Mouse (Mus musculus): ENCODE data around the gene Lamb3.

Gene Lamb3

DNA sequence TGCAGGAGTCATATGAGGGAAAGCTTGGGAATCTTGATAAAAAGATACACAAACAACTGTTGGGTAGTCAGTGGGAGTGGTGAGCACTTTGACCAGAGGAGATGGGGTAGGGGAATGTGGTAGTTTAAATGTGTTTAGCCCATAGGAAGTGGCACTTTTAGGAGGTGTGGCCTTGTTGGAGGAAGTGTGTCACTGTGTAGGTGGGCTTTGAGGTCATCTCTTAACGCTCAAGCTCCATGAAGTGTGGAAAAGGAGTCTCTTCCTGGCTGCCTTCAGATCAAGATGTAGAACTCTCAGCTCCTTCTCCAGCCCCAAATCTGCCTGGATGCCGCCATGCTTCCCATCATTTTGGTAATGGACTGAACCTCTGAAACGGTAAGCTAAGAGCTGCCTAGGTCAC, at the start of gene Lamb3:
TSS of gene Lamb3 (plus strand) at position 197 of the 400 bp plus-strand sequence.
- no peak for DNase-seq (ENCODE audit: low spot score in 2 of 2)

DNA sequence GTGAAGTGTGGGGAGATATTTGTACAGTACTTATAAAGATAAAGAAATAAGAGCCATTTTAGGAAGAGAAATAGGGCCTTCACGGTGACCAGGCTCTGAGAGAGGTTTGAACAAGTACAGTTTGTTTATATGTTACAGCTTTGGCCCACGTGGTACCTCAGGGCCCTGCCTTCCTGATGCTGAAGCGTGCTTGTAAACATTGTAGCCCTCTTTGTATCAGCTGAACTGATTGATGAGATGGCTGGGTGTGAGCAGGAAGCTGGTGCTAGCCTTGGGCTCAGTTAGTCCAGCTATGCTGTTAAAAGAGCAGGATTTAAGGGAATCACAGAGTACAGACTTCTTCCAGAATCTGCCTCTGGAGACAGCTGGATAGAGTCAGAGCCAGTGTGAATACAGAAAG, 48.3 kb upstream of the Lamb3 start:
- no peak for DNase-seq (ENCODE audit: low spot score in 2 of 2)

DNA sequence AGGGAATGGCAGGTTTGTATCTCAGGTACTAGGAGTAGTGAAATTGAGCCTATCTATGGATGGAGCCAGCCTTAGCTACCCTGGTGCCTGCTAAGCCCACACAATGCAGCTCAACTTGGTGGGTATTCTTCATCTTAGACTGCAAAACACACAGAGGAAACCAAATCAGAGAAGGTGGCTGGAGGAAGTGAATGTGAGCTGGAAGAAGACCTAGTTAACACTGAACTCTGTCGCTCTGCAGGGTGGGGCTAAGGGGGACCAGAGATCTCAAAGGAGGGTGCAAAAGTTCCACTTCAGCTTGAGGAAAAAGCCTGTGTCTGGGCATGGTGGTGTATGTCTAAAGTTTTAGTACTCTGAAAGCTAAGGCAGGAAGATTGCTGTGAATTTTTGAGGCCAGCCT, 47.9 kb upstream of the Lamb3 start:
- DNase-seq (ENCODE audit: low spot score in 2 of 2) = no peak

DNA sequence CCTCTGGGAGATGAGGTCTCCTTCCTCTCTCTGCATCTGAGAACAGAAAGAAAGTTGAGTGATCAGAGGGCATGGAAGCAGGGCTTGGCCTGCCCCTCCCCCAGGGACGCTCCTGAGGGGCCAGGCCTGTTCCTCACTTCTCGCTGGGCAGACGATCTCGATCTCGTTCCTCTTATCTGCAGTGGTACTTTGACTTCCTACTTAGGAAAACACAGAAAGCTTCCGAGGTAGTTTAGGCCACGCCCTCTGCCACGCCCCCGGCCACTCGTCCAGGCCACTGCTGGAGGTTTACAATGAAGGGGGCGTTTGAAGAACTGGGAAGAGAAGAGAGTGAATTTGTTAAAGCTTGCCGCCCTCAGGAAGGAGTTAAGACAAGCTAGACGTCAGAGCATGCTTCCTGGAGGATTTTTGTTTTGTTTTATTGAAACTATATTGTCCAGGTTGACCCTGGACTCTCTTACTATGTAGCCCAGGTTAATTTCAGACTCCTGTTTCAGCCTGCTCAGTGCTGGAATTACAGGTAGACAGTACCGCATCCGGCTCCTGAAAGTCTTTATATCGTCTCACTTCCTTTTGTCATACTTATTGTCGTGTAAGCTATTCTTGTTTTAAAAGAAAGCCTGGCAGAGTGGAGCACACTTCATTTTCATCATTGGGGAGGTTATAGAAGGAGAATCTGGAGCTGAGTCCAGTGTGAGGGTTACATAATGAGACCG, 47.0 kb upstream of the Lamb3 start:
- no peak for DNase-seq (ENCODE audit: low spot score in 2 of 2)

DNA sequence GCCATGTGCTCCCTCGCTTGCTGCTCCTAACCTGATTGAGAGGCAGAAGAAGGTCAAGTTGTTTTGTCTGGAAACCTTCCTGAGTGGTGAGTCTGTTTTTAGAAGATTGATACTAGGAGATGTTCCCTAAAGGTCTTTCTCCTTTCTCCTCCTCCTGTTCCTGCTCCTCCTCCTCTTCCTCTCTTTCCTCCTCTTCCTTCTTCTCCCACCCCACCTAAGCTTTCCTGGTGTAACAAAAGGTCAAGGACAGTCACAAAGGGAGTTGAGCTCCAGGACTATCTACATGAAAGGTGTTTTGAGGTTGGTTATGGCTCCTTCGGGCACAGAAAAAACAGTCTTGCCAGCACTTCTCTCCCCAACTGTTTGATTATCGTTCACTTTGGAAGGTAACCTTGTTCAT, 39.8 kb upstream of the Lamb3 start, which contains the start of gene A130010J15Rik:
TSS of gene A130010J15Rik (plus strand) at position 301 of the 400 bp plus-strand sequence.
- no peak for DNase-seq (ENCODE audit: low spot score in 2 of 2)

DNA sequence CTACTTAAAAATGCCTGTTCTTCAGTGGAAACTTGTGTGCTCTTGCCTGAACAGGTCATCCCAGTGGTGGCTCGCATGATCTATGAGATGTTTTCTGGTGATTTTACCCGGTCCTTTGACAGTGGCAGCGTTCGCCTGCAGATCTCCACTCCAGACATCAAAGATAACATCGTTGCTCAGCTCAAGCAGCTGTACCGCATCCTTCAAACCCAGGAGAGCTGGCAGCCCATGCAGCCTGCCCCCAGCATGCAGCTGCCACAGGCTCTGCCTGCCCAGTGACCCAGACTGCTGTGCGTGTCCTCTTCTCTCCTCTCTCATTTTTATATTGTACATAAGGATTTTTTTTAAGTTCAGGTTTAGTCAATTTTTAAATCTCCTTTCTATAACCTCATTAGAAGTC, 38.3 kb upstream of the Lamb3 start:
- no peak for DNase-seq (ENCODE audit: low spot score in 2 of 2)

DNA sequence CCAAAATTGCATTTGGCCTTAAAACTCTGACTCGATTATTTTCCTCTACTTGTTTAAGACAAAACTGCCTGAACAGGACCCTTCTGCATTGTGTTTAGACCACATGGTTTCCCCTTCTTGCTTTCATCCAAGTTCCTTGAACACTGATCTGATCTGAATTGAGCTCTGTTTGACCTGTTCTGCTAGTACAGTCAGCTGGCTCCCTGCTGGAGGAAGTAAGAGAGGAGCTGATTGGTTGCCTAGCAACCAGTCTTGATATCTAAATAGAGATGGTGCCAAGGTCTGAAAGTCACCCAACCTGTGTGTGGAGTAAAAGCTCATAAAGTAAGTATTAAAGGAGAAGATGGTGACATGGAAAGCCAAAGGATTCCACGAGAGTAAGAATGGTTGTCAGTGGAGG, 37.6 kb upstream of the Lamb3 start:
- DNase-seq (ENCODE audit: low spot score in 2 of 2) = no peak

DNA sequence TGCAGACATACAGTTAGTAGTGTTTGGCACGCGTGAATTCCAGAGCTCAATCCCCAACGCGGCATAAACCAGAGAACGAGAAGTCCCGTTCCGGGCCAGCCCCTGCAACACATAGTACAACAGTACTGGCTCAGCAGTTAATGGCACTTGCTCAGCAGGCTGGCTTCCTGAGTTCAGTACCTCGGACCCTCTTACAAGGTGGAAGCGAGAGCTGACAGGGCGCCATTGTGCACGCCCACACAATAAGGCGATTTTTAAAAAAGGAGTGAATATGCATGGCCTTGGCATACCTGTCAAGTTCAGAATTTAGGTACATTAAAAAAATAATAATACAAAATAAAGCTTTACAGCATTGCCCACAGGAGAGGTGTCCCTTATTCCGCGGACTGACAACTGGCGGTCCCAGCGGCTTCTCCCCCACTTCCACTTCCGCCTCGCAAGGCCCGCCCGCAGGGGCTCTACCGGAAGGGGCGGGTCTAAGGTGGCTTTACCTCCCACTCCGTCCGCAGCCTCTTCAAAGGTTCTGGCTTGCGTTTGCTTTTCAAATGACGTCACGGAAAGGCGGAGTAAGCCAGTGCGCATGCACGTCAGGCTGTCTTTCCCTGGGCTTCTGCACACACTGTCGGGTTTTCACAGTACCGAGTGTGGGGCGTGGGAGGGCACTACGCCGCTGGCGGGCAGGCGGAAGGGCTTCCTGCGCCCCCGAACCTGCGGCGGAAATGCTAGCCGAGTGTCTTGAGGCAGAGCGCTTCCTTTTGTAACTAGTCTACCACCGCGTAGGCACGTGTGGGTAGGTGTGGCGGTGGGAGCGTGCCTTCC, 34.3 kb upstream of the Lamb3 start:
- DNase-seq (ENCODE audit: low spot score in 2 of 2) = peak; percentile 73 to 89

DNA sequence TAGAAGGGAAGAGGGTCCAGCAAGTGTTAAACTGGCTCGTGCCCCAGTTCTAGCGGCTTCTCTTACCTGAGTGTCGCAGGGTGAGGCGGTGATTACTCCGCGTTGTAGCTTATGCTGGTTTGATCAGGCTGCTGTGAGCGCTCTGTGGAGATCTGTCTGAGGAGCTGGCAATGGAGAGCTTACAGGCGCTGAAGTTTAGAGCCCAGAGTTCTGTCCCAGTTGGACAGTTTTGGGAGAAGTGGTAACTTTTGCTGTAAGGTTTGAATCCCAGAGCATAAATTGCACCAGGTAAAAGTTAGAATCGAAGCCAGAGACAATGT, 33.7 kb upstream of the Lamb3 start:
- no peak for DNase-seq (ENCODE audit: low spot score in 2 of 2)

DNA sequence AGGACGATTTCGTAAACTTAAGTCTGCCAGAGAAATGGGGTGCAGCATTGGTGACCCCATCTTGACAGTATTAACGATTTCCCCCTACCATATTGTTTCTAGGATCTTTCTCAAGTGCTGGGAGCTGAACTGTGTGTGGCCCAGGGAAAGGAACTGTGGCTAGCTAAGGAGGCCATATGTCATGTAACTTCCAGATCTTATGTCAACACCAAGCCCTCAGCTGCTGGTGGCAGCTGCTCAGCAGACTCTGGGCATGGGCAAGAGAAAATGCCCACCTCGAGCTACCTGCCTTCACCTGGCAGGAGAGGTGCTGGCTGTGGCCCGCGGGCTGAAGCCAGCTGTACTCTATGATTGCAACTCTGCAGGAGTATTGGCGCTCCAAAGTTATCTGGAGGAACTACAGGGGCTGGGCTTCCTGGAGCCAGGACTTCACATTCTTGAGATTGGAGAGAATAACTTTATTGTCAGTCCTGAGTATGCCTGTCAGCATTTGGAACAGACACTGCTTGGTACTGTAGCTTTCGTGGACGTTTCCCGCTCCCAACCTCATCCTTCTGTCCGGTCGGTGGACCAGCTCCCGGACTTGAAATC, 33.3 kb upstream of the Lamb3 start:
- no peak for DNase-seq (ENCODE audit: low spot score in 2 of 2)

DNA sequence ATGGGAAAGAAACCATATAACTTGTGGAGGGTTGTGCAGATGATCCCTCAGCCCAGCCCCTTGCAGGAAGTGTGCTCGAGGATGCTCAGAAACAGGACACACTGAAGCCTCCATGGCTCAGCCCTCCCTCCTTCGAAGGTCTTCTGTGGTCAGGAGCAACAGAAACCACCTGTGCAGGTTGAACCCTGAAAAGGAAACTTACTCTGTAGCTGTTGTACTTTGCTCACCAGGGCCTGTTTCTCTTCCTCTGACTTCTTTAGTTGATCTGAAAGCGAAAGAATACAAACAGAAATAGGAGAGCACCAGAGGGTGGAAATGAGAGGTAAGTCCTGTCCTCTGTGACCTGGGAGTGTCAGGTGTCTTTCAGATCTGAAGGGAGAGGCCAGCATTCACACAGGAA, 26.4 kb upstream of the Lamb3 start:
- no peak for DNase-seq (ENCODE audit: low spot score in 2 of 2)

DNA sequence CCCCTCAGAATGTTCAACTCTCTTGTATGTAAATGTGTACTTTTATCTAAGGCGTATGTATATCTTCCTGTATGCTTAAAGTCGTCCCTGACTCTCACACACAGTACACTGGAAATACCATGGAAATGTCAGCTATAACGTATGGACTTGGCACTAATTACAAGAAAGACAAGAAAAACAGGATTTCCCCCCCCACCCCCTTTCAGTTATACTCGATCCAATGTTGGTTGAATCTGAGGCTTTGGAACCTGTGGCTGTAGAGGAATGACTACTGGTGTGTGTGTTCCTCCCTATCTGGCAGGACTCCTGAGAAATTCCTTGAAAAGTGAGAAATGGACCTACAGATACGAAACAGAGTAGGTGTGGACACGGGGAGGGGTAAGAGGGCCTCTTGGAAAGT, 19.2 kb upstream of the Lamb3 start:
- DNase-seq (ENCODE audit: low spot score in 2 of 2) = no peak

DNA sequence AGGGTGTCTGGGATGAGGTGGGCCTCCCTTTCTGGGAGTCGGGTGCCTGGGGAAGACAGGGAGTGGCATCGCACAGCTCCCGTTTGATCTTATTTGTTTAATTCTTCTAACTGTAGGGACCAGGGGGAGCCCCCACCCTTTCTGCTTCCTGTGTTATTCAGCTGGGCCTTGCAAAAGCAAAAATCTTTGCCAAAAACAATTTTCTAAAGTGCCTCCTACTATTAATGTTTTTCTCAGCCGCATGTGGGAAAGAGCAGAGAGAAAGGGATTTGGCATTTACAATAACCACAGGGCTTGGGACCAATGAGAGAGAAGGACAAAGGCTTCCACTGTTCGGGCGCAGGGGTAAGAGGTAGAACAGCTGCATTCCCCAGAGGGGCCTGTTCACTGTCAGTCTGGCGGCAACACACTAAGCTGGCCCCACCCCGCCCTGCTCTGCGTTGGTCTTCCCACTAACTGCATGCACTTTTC, 18.3 kb upstream of the Lamb3 start:
- DNase-seq (ENCODE audit: low spot score in 2 of 2) = no peak

DNA sequence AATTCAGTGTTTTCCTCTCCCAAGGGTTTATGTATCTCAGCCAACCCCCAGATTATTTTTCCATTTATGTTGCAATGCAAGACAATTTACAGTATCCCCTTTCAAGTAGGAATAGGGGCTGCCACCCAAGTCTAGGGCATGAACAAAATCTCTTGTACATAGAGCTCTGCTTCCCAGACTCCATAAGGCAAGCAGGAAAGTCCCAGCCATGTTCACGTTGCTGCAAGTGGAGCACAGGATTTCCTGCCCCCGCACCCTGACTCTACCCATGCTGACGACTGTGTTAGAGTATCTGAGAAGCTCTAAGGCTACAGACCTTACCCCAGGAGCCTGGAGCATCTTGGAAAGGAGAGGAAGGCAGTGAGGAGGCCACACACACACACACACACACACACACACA, 17.7 kb upstream of the Lamb3 start:
- DNase-seq (ENCODE audit: low spot score in 2 of 2) = no peak

DNA sequence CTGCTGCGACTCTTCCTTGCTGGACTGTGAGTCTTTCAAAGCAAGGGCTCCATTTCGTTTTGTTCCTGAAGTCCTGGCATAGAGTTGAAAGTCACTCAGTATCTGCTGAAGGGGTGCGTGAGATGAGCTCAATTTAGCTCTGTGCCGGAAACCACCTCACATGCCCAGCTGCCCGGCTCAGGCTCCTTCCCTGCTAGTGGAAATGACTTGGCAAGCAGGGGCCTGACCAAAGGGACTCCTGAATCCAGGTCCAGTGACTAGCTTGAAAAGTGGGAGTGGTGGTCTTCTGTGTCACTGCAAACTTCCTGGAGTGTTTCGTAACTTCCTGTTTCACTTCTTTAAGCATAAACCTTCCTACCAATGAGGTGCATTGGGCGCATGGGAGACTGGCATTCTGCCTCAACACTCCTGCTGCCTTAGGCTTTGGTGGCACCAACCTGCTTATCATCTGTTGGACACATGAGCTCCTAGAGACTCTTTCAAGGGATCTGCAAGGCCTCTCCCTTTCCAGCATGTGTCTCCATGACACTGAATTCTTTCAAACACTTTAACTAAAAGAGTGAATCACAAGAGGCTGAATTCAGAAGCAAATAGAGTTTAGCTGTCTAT, 15.7 kb upstream of the Lamb3 start:
- no peak for DNase-seq (ENCODE audit: low spot score in 2 of 2)

DNA sequence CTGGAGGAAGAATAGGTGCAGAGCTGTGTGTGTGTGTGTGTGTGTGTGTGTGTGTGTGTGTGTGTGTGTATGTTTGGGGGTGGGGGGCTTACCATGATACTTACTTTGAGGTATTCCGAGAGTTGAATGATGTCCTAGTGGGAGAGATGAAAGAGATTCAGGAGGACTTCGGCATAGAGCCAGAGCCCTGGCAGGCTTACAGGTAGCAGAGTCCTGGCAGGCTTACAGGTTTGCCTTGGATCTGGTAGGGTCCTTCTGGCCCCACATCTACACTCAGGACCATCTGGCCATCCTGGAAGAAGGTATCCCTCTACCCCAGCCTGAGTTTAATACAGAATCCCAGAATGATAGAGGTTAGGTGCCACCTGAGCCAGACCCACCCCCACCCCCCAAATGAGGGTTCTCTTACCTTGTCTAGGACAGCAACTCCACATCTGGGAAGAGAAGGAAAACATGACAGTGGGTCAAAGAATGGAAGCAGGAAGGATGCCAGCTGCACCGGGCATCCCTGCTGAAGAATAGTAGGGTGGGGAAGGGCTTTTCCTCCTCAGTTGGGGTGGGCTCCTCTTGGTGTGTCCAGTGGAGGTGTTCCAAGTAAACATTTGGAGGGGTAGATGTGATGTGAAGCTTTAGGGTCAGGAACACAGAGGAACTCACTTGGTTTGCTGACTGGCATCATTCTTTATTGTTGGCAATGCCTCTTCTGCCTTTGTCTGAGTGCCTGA, 12.9 kb upstream of the Lamb3 start:
- peak in 1 of 2 experiments; percentile 38 for DNase-seq (ENCODE audit: low spot score in 2 of 2)

DNA sequence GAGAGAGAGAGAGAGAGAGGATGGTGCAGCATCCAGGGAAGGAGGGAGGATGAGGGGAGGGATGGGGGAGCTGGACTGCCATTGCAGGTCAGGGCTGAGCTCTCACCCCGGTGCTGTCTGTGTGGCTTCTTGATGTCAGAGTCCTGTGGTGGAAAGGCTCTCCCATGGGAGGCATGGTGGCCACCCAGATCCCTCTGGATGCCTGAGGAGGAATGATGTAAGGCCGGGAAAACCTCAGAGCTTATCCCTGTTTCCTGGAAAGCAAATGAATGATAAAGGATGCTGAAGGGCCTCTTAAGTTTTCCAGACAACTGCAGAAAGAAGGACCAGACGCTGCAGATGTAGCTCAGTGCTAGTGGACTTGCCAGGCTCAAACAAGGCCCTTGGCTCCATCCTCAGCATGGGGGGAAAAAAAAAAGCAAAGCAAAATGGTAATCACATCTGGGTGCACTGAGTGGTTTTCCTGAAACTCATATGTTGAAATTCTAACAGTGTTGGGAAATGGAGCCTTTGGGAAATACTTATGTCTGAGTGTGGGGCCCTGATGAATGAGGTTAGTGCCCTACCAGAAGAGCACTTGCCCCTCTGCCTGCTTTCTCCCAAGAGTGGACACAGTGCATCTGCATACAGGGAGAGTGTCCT, 12.2 kb upstream of the Lamb3 start:
- no peak for DNase-seq (ENCODE audit: low spot score in 2 of 2)

DNA sequence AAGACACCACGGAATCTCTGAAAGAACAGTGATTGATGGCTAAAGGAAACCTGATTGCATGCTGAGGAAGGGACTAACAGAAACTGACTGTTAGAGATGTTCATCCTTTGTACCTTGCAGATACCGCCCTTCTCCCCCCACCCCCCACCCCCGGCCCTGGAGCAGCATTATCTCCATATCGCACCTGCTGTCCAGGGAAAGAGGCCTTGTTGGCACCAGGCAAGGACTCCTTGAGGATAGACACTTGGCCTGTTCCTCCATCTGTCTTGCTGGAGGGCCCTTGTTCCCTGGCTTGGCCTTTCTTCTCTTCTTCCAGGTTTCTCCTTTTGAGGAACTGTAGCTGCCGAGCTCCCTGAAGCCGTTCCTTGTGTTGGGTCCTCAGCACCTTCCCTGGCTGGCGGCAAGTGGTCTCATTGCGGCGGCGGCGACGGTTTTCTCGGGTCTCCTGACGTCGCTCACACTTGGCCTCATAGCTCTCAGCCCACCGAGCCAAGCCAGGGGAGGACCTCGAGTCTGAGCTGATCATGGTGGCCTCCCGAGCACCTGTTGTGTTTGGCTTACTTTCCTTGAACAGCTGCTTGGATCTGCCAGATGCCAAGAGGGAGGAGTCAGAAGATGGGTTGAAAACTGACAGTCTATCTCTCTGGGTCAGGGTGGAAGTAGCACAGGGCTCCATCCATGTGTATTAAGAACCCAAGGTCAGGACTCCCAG, 9.8 kb upstream of the Lamb3 start:
- DNase-seq (ENCODE audit: low spot score in 2 of 2) = peak in 1 of 2 experiments; percentile 22

DNA sequence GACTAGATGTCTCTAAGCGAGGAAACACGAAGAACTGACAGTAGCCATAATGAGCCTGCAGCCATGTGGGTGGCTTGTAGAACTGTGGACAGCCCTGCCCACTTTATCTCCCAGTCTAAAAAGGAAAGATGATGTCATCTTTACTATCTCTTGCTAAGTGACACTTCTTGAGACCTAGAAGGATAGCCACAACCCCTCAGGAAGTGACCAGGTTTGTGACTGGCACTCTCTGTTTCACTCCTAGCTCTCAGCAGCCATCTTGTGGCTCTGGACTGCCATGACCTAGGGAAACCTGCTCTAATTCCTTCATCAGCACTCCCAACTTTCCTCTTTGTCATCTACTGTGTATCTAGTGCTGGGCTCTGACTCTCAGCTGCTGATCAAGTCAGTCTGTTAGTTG, 9.2 kb upstream of the Lamb3 start:
- DNase-seq (ENCODE audit: low spot score in 2 of 2) = no peak

DNA sequence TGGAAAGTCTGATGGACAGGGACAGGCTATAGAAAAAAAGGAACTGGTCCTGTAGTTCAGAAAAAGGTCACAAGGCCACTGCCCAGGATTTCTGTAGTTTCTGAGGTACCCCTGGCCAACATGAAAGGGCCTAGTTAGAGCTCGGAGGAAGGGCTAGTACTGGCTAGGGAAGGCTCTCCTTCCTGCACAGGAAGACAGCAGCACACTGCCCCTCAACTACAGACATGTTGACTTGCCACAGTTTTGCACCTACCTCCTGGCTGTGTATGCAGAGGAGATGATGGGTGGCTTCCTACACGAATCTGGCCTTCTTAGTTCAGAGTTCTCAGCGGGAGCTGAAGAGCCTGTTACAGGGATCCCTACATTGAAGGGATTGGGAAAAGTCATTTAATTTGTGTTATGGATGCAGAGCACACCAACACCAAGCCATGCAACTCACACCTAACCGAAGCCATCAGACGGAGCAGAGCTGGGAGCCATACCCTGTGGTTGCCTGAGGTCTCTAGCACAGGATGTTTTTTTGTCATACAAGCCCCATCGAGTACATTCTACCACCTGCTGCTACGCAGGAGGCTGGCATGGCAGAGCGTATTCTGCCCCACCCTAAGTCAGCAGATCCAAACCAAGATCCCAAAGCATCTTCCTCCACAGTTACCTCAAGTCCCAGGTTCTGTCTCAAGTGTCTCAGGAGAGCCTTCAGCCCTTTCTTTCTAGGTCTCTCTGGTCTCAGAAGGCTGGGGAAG, 6.7 kb upstream of the Lamb3 start:
- DNase-seq (ENCODE audit: low spot score in 2 of 2) = no peak

All from cerebellum, postnatal 4 days (tissue).